Mouse (Mus musculus): ENCODE results near the gene Tspan12.
"Not testable (repeated sequence)": the region's sequence is repeated elsewhere in the genome, so short reads cannot be mapped to it uniquely, and the experiment has no call there.

Tspan12 gene

GRCm38 (mm10) chr6:21828437-21828836 is 23.9 kb downstream of the Tspan12 start:
- no peak for DNase-seq (ENCODE audit: low read depth, low spot score)

GRCm38 (mm10) chr6:21828001-21828400 is 24.3 kb downstream of the Tspan12 start:
- no peak for DNase-seq (ENCODE audit: low read depth, low spot score)

- no peak for DNase-seq (ENCODE audit: low read depth, low spot score)
These were observed 28.6 kb downstream of the Tspan12 start for GRCm38 (mm10) chr6:21823694-21824093.

GRCm38 (mm10) chr6:21823281-21823680 is 29.0 kb downstream of the Tspan12 start:
- no peak for DNase-seq (ENCODE audit: low read depth, low spot score)

- DNase-seq (ENCODE audit: low read depth, low spot score) = no peak
These were observed 29.6 kb downstream of the Tspan12 start for GRCm38 (mm10) chr6:21822721-21823134.

- no peak for DNase-seq (ENCODE audit: low read depth, low spot score)
These were observed 34.1 kb downstream of the Tspan12 start for GRCm38 (mm10) chr6:21818107-21818807.

GRCm38 (mm10) chr6:21806005-21806404 is 46.3 kb downstream of the Tspan12 start:
- no peak for DNase-seq (ENCODE audit: low read depth, low spot score)

- no peak for DNase-seq (ENCODE audit: low read depth, low spot score)
These were observed 47.2 kb downstream of the Tspan12 start for GRCm38 (mm10) chr6:21805013-21805570.

GRCm38 (mm10) chr6:21803483-21804340 is 48.6 kb downstream of the Tspan12 start:
- no peak for DNase-seq (ENCODE audit: low read depth, low spot score)

GRCm38 (mm10) chr6:21798581-21798980 is 53.7 kb downstream of the Tspan12 start:
- no peak for DNase-seq (ENCODE audit: low read depth, low spot score)

- no peak for DNase-seq (ENCODE audit: low read depth, low spot score)
These were observed 55.2 kb downstream of the Tspan12 start for GRCm38 (mm10) chr6:21797087-21797486.

GRCm38 (mm10) chr6:21796413-21796812 is 55.9 kb downstream of the Tspan12 start:
- no peak for DNase-seq (ENCODE audit: low read depth, low spot score)

GRCm38 (mm10) chr6:21795410-21795809 is 56.9 kb downstream of the Tspan12 start:
- DNase-seq (ENCODE audit: low read depth, low spot score) = no peak

GRCm38 (mm10) chr6:21795072-21795407 is 57.3 kb downstream of the Tspan12 start:
- DNase-seq (ENCODE audit: low read depth, low spot score) = peak; percentile 45

- no peak for DNase-seq (ENCODE audit: low read depth, low spot score)
These were observed 57.8 kb downstream of the Tspan12 start for GRCm38 (mm10) chr6:21794337-21795071.

- DNase-seq (ENCODE audit: low read depth, low spot score) = no peak
These were observed 61.0 kb downstream of the Tspan12 start for GRCm38 (mm10) chr6:21791307-21791706.

GRCm38 (mm10) chr6:21790550-21791086 is 61.7 kb downstream of the Tspan12 start:
- DNase-seq (ENCODE audit: low read depth, low spot score) = no peak

- no peak for DNase-seq (ENCODE audit: low read depth, low spot score)
These were observed 62.3 kb downstream of the Tspan12 start for GRCm38 (mm10) chr6:21790036-21790435.

GRCm38 (mm10) chr6:21789582-21789981 is 62.7 kb downstream of the Tspan12 start:
- not testable (repeated sequence) for DNase-seq (ENCODE audit: low read depth, low spot score)

GRCm38 (mm10) chr6:21787757-21788156 is 64.6 kb downstream of the Tspan12 start:
- DNase-seq (ENCODE audit: low read depth, low spot score) = no peak

GRCm38 (mm10) chr6:21787274-21787673 is 65.0 kb downstream of the Tspan12 start:
- no peak for DNase-seq (ENCODE audit: low read depth, low spot score)
